Mouse (Mus musculus) gonadal fat pad, adult 2 months (tissue): ENCODE measurements around the gene Slc38a6. TPM values are rescaled to one million over a fixed set of nuclear protein-coding genes. Genes with fewer than 3 reads are reported as not detected.

ENCODE experiments used
- DNase-seq: peaks from one replicate; pipeline ENCODE4 v3.0.0-alpha.2; 2012; ENCODE audit warnings: low read depth
- polyA plus RNA-seq: library from polyadenylated mRNA; depleted of rRNA; stranded (reverse); fragments of >200 nt; gene quantifications from 2 replicates; pipeline ENCODE4 v1.2.3, GENCODE M21; 2012

The Slc38a6 gene
- polyA plus RNA-seq, 1 experiment = 22.2 TPM

- no peak for DNase-seq
These were observed 70.7 kb downstream of the Slc38a6 start for GRCm38 (mm10) chr12:73357311-73357710.

GRCm38 (mm10) chr12:73357736-73358135 is 71.2 kb downstream of the Slc38a6 start:
- DNase-seq = no peak

DNA sequence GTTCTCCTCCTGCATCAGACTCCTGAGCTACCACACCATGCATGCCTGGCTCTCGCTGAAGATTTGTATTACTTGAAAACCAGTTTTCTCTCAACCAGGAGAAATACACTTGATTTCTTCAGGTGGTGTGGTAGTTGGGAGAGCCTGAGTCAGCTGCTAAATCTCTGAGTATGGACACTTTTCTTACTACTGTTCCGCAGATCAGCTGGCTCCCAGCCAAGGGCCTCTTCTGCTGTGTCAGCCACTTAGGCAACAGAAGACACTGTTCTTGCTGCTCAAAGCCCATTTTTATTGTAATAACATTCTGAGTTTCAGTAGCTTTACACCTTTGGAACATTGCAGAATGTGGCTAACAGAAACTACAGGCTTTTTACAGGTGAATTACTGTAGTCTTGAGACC is 72.1 kb downstream of the Slc38a6 start:
- DNase-seq = no peak

- DNase-seq = no peak
These were observed 72.9 kb downstream of the Slc38a6 start for GRCm38 (mm10) chr12:73359520-73359919.

GRCm38 (mm10) chr12:73361201-73361600 is 74.6 kb downstream of the Slc38a6 start:
- DNase-seq = no peak

GRCm38 (mm10) chr12:73363401-73363800 is 76.8 kb downstream of the Slc38a6 start:
- DNase-seq = no peak

DNA sequence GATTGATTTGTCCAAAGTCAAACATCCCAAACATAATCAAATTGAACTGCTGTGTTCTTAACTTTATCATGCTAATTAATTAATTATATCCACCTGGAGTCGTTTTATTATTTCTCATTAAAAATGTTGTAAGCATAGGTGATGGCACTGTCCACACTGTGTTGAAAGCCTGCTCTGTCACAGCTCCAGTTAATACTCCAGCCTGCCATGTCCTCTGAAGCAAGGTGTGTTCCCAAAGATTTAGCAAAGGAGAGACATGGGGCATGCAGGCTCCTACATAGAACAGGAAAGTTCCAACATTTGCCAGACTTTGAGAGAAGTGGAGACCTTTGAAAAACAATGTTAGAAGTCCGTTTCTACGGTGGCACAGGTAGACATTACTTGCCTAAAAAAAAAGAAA is 77.4 kb downstream of the Slc38a6 start:
- DNase-seq = no peak

DNA sequence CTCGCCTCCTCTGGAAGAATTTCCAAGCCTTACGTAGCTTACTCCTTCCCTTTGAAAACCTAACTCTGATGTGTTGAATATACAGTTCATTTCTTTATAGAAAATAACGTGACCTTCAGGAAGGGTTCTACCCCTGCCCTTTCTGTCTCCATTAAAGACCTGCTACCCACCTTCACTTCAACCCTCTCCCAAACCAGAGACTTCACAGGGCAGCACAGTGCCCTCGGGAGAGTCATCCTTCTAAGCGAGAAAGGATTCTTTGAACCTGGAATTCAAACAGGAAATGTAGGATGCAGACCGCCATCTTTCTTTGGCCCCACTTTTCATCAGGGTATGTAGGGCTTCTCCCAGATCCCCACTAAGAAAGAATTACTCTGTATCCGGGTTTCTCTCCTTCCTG is 80.0 kb downstream of the Slc38a6 start:
- DNase-seq = no peak

DNA sequence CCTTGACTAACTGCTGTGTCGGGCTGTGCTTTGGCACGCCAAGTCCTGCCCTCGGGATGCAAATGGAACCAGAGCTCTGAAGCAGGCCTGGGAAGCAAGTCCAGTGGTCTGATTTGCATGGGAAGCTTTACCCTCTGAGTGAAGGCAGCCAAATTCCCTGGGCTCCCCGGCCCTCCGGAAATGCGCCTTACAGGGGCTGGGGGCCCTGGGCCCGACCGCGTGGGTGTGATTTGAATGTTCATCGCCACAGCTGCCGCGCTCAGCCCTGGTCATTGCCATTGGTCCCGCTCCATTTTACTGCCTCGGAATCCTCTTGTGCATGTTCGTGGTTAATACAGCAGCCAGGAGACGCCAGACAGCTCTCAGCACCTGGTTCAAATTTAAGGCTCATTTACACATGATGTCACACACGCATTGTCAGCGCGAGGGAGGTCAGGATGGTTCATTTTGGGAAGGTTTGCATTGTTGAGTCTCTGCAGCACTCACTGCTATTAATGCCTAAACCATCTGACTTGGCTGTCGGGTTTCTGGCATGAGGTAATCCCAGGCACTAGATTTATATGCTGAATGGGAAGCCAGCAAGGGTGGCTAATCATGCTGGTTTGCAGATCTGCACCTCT is 81.0 kb downstream of the Slc38a6 start:
- DNase-seq = no peak

DNA sequence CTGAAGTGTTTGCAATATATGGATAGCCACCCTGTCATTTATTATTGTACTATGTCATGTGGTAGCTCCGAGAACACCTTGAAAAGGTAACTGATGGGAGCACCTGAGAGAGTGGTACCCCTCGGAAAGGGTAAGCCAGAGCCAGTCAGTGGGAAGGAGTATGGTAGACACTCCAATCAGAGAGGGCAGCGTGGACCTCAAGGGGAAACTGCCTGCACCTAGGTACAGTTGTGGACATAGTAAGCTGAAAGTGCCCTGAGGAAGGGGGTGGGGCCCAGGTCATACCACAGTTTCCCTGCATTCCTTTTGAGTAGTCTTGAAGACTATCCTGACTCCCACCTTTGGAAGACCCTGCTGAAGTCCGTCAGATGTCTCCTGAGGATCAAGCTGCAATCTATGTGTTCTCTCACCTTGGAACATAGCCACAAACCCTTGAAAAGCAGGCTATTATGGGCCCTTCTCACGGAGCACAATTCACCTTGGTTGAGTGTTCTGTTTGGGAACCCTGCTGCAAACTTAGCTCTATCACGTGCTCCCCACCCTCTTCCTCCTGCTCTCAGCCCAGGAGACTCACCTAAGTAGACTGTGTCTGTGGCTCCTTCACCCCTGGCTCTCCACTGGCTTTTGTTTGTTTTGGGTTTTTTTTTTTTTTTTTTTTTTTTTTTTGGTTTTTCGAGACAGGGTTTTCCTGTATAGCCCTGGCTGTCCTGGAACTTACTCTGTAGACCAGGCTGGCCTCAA is 82.5 kb downstream of the Slc38a6 start:
- DNase-seq = no peak

- DNase-seq = no peak
These were observed 83.9 kb downstream of the Slc38a6 start for GRCm38 (mm10) chr12:73370367-73370944.

- DNase-seq = peak; percentile 63
These were observed 84.6 kb downstream of the Slc38a6 start for GRCm38 (mm10) chr12:73371132-73371531.

DNA sequence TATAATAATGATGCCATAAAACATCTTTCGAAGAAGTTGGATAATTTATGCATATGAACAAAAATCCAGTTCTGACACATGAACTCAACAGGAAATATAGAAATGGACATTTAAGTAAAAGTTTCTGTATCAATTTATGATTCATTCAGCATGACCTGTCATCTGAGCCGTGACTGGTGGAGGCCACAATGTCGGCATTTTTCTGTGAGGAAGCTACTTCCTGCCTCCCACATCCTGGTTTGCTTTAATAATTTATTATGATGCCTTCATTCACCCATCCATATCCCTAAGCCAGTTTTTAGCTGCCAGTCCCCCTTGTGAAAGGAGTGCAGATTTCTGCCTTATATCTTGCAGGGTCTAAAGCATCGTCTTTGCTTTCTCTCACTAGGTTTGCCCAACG is 91.4 kb downstream of the Slc38a6 start:
- no peak for DNase-seq

DNA sequence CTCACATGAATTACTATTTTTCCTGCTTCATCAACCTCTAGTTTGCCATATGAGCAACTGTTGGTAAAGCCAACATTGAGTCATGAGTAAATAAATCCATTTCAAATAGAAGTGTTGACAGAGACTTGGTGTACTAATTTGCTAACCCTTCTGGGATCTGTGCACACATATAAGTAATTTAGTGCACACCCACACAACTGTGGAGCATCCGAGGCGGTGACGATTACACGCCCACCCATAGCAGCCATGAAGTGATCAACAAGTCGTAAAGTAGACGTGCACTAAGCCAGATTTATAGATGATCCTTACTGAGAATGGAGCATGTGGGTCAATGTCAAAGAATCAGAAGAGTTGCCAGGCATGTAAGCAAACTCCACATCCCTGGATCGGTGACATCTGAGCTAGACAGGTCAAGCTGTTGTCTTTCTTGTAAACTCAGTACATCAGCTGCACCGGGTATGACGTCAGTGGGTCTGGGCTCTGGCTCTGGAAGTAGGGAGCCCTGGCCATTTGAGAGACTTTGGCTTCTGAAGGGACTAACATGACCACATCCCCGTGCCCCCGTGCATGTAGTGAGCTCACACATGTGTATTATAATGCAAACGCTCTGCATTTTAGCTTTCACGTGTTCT is 92.3 kb downstream of the Slc38a6 start:
- no peak for DNase-seq

GRCm38 (mm10) chr12:73380686-73381360 is 94.2 kb downstream of the Slc38a6 start:
- no peak for DNase-seq

- DNase-seq = no peak
These were observed 94.9 kb downstream of the Slc38a6 start for GRCm38 (mm10) chr12:73381452-73381851.

GRCm38 (mm10) chr12:73382290-73383178 is 96.0 kb downstream of the Slc38a6 start:
- no peak for DNase-seq

GRCm38 (mm10) chr12:73383179-73383510 is 96.6 kb downstream of the Slc38a6 start:
- no peak for DNase-seq

- no peak for DNase-seq
These were observed 97.3 kb downstream of the Slc38a6 start for GRCm38 (mm10) chr12:73383861-73384260.

DNA sequence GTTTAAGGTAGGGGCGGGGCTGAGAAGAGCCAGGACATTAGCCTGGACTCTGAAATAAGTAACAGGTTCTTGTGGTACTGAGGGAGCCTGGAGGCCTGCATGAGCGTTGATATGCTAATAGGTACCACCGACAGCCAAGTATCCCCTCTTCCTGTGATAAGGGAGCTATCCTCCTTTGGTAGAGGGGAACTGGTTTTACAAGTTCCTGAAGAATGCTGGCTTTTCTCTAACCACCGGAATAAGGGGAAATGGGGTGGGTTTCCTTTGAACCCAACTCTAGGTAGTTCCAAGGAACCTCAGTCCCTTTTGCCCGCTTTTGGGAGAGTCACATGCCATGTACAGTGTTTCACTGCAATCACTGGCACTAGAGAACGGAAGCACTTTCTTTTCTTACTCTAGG is 98.2 kb downstream of the Slc38a6 start:
- DNase-seq = no peak

DNA sequence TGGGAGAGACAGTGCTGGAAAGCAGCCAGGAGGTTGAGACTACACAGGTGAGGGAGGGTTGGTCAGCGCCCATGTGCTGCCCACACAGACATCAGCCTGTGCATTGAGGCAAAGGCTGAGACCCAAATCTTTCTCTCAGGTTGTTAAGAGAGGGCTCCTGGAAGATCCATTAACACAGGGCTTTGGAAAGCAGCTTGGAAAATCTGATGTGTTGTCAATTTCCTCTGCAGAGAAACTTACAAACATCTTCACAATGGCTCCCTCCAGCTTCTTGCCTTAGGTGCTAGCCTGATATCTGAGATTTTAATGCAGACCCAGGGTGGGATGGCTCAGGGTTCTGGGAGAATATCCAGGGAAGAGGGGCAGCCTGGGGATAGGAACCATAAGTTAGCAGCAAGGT is 105.9 kb downstream of the Slc38a6 start:
- no peak for DNase-seq
